Mouse (Mus musculus) ES-E14 (cell line): Measurements from ENCODE around the gene Coch.

Experiments used
- CHD2 ChIP-seq: IDR thresholded peaks from 2 replicates; pipeline ENCODE4 v1.6.1; 2014; ENCODE audit warnings: mild to moderate bottlenecking, low read depth, low read length, inconsistent platforms
- MAFK ChIP-seq: IDR thresholded peaks from 2 replicates; pipeline ENCODE4 v1.6.1; 2014; ENCODE audit warnings: mild to moderate bottlenecking, low read depth, low read length, inconsistent platforms; ENCODE audit not compliant: insufficient read depth

DNA sequence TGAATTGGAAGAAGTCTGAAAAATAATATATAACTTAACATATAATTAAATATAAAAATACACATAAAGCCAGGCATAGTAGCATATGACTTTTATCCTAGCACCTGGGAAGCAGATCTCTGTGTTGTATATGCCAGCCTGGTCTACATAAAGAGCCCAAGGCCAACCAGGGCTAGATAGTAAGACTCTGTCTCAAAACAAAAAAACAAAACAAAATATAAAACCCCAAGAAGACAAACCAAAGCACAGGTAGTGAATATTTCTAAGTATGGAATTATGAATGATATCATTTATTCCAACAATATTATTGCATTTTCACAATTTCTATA, 30.2 kb downstream of the Coch start:
- no peak for TF ChIP-seq CHD2
- no peak for TF ChIP-seq MAFK
